Mouse (Mus musculus): ENCODE measurements around the gene Spag9. TPM values are rescaled to one million over a fixed set of nuclear protein-coding genes. Genes with fewer than 3 reads are reported as not detected.

The Spag9 gene
- total RNA-seq, 4 experiments from 2014 or later = 142 to 167 (median 160) TPM

Other genes with a start within 250 kb of the Spag9 start
- gene Utp18, start 110.3 kb upstream of the Spag9 start, total RNA-seq (2022) = 10 to 100 TPM in 1 of 4 experiments, 1 to 10 TPM in 3; 7.6 to 11.1 (median 8.5) TPM
- gene Mbtd1, start 110.2 kb upstream of the Spag9 start, total RNA-seq (2022) = 10 to 100 TPM in 2 of 4 experiments, 1 to 10 TPM in 2; 8.6 to 11.0 (median 9.4) TPM
- 100 to 1,000 TPM; 682 to 772 (median 716) TPM for gene Nme2, start 39.8 kb upstream of the Spag9 start, total RNA-seq (2022)
- gene Gm20390, start 27.8 kb upstream of the Spag9 start, total RNA-seq (2022) = 10 to 100 TPM in 2 of 4 experiments, 1 to 10 TPM in 2; 7.0 to 15.4 (median 9.8) TPM
- gene Nme1, start 27.6 kb upstream of the Spag9 start, total RNA-seq (2022) = 10 to 100 TPM; 10.3 to 24.4 (median 11.8) TPM
- gene Tob1, start 215.4 kb downstream of the Spag9 start, total RNA-seq (2022) = 100 to 1,000 TPM; 196 to 240 (median 221) TPM
- 10 to 100 TPM; 12.1 to 16.7 (median 13.5) TPM for gene Wfikkn2, start 249.9 kb downstream of the Spag9 start, total RNA-seq (2022)

Data from gastrocnemius, adult 8-10 months (tissue).